Mouse (Mus musculus): ENCODE results near the gene Cdc42bpa.

DNA sequence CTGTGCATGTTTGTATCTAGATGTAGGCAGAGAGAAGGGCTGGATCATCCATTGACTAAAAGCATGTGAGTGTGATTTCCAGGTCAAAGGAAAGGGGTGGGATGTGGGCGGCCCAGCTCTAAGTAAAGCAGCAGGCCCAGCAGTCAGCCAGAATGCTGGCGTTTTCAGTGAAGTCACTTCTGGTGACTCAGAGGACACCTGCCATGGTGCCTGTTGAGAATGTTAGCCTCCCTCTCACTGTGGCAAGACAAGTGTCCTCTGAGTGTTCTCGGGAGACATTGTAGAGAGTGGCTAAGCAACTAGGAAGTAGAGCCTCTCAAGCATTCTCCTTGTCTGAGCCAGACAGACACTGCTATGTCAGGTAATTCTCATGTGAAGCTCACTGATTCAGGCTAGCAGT is 144.3 kb downstream of the Cdc42bpa start:
- TF ChIP-seq CTCF (IDR thresholded peaks at IDR 0.05; ENCODE audit: extremely low read depth, insufficient read length, insufficient replicate concordance, low read depth, low read length) (no peak), POLR2A (IDR thresholded peaks at IDR 0.05; ENCODE audit: low read depth, low read length) (no peak)
